Mouse (Mus musculus): Measurements from ENCODE around the gene Aqp7. TPM values are rescaled to one million over a fixed set of nuclear protein-coding genes. Genes with fewer than 3 reads are reported as not detected.

Aqp7 gene
- polyA plus RNA-seq, 1 experiment from 2014 or later = 0.10 TPM

DNA sequence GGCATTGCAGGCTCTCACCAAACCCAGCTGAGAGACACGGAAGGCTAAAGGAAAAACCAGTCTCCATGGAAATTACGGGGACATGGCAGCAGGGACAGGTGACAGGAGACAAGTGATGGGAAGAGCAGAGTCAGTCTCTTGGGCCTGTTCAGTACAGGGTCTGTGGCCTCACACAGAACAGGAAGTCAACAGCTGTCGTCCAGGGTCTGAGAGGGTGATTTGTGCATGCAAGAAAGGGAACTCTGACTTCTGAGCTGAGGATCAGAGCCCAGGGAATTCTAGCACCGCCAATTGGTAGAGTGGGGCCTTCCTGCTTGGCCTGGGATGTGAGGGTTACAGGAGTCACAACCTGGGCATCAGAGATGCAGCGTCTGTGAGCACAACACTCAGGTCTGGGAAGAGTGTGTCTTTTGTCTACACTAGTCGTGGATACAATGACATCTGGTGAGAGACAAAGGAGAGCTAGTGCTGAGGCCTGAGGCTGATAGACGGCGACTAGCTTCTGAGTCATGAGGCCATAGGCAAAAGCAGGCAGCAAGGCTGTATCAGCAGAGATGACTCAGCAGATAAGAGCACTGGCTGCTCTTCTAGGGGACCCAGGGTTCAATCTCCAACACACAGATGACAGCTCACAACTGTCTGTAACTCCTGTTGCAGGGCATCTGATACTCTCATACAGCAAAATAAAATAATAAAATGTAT, 21.7 kb downstream of the Aqp7 start:
- H3K36me3 ChIP-seq = peaks cover 60% of the 10 kb centered on the region
- H3K4me1 ChIP-seq = no peaks in the 10 kb centered on the region
- H3K4me3 ChIP-seq = no peak overlapping the region
- no peak for DNase-seq (ENCODE audit: low spot score)
- no peaks in the 10 kb centered on the region for H3K9me3 ChIP-seq (replicated peaks)
- WGBS = 77% methylated on average over 8 of the region's 8 CpGs
- no peaks in the 10 kb centered on the region for H3K27me3 ChIP-seq (ENCODE audit: low read depth, poor library complexity, severe bottlenecking)
- no peak overlapping the region for H3K27ac ChIP-seq (replicated peaks)

DNA sequence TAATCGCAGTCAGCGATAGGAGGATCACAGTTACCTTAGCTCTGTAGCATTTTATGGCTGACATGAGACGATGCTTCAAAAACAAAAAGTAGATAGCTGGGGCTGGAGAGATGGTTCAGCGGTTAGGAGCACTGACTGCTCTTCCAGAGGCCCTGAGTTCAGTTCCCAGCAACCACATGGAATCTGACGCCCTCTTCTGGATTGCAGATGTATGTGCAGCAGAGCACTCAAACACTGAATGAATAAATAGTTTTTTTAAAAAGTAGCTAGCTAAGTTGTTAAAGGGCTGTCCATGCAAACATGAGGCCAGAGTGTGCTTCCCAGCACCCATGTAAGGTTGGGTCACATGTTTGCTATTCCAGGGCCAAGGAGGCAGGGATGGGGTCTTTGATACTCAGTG, 26.8 kb downstream of the Aqp7 start:
- Histone ChIP-seq H3K9me3 (replicated peaks) (no peaks in the 10 kb centered on the region), H3K36me3 (peaks cover 79% of the 10 kb centered on the region)
- 92% methylated on average over 5 of the region's 5 CpGs for WGBS

DNA sequence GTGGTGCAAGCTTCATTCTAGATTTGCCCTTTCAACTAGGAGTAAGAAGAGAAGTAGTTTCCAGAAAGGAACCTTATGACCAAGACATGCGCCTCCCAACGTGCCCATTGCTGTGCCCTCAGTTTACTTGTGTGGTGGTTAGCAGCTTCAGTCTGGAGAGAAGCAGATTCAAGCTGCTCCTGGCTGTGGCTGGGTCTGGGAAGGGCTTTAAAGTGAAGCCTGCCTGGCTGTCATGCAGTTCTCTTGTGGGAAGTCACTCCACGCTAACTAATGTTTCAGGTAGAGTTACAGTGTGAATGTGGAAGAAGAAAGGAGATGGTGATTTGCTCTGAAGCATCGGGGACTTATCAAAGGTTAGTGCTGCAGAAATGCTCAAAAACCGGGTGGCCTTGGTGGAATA, 32.1 kb downstream of the Aqp7 start:
- Histone ChIP-seq H3K4me1 (no peaks in the 10 kb centered on the region), H3K27me3 (ENCODE audit: low read depth, poor library complexity, severe bottlenecking) (no peaks in the 10 kb centered on the region), H3K9me3 (replicated peaks) (no peaks in the 10 kb centered on the region; the same call in 1 of the 2 replicates), H3K36me3 (peaks cover 92% of the 10 kb centered on the region), H3K27ac (replicated peaks) (no peak overlapping the region), H3K4me3 (no peak overlapping the region)
- 92% methylated on average over 5 of the region's 5 CpGs for WGBS
- no peak for DNase-seq (ENCODE audit: low spot score)

More for the DNA sequence above, 26.8 kb downstream of the Aqp7 start:
- H3K4me3 ChIP-seq = no peak overlapping the region
- DNase-seq (ENCODE audit: low spot score) = no peak
- H3K27ac ChIP-seq (replicated peaks) = no peak overlapping the region
- H3K27me3 ChIP-seq (ENCODE audit: low read depth, poor library complexity, severe bottlenecking) = no peaks in the 10 kb centered on the region
- H3K4me1 ChIP-seq = no peaks in the 10 kb centered on the region

DNA sequence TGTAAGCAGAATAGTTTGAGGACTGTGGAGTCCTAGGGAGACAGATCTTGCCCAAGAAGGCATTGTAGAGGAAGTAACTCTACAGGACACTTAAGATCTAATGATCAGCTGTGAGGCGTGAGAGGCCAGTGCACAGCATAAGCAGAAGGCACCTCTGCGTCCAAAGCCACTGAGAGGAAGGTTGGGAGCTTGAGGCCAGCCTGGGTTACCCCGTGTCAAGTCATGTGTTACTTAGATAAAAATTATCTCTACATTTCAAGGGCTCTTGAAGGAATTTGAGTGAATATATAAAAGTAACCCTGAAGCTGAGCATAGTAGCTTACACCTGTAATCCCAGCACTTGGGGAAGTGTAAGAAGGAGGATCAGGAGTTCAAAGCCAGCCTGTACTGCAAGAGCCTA, 34.6 kb downstream of the Aqp7 start:
- DNase-seq (ENCODE audit: low spot score) = no peak
- Histone ChIP-seq H3K27ac (replicated peaks) (no peak overlapping the region), H3K9me3 (replicated peaks) (no peaks in the 10 kb centered on the region; the same call in 1 of the 2 replicates), H3K4me1 (no peaks in the 10 kb centered on the region), H3K36me3 (peaks cover 97% of the 10 kb centered on the region), H3K4me3 (no peak overlapping the region), H3K27me3 (ENCODE audit: low read depth, poor library complexity, severe bottlenecking) (no peaks in the 10 kb centered on the region)
- 95% methylated on average over 3 of the region's 3 CpGs for WGBS

DNA sequence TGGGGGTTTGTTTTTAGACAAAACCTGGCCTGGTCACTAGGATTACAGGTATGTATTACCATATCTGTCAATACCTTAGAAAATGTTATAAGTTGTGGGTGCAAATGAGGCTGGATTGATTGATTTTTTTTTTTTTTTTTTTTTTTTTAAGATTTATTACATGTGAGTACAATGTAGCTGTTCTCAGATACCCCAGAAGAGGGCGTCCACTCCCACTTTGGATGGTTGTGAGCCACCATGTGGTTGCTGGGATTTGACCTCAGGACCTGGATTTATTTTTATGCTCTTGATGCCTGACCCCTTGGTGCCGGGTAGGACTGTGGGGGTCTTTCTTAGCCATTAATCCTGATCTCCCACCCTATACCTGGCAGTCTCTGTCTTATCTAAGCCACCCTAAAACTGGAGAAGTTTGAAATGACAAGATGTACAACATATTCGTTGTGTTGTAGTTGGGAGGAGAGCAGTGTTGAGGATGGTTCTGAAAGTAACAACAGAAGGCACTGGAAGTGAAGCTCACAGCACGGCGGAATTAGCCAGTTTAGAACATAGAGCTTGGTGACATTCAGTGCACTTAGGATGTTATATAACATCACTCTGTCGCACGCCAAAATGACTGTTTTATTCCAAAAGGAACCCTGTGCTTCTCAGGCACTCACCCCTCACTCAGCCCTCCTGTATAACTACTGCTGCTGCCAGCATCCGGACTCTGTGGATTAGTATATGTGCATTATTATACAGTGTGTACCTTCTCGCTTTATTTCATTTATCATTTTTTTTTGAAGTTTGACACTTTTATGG, 46.9 kb downstream of the Aqp7 start:
- no peaks in the 10 kb centered on the region for H3K4me1 ChIP-seq
- no peaks in the 10 kb centered on the region for H3K9me3 ChIP-seq (replicated peaks)
- WGBS = 90% methylated on average over 9 of the region's 9 CpGs
- no peak overlapping the region for H3K4me3 ChIP-seq
- peaks cover 100% of the 10 kb centered on the region for H3K36me3 ChIP-seq
- H3K27ac ChIP-seq (replicated peaks) = no peak overlapping the region
- no peak for DNase-seq (ENCODE audit: low spot score)
- no peaks in the 10 kb centered on the region for H3K27me3 ChIP-seq (ENCODE audit: low read depth, poor library complexity, severe bottlenecking)

DNA sequence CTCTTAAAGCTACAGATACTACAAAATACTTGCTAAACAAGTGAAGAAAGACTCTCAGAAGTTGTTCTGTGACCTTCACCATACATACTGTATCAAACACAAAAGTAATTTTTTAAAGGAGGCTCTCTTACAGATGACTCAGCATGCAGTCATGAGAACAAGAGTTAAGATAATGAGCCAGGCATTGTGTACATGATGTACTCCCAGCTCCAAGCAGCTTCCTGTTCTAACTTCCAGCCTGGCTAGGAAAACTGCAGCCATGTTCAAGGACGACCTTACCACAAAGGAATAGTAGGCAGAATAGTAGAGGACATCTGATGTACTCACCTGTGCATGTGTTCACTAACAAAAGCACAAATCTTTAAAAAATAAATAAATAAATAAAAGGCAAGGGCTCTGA, 47.7 kb downstream of the Aqp7 start:
- Histone ChIP-seq H3K9me3 (replicated peaks) (no peaks in the 10 kb centered on the region), H3K36me3 (peaks cover 100% of the 10 kb centered on the region), H3K4me3 (no peak overlapping the region), H3K4me1 (no peaks in the 10 kb centered on the region), H3K27ac (replicated peaks) (no peak overlapping the region), H3K27me3 (ENCODE audit: low read depth, poor library complexity, severe bottlenecking) (no peaks in the 10 kb centered on the region)
- DNase-seq (ENCODE audit: low spot score) = no peak
- 87% methylated on average over 1 of the region's 1 CpGs for WGBS

DNA sequence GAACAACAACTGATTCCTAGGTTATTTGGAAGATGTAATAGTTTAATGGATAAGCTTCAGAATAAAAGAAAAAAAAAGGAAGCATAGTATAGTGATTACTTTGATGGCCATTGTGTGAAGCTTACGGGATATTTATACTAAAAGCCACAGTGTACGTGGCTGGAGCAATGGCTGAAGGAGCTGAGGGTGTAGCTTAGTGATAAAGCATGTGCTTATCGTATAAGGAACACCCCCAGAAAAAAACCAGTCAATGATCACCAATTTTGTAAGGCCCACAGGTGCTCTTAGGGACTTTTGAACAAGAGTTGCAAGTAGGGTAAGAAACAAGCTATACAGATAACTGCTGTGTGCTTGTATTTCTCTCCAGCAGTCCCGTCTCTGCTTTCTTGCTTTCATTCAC, 50.0 kb downstream of the Aqp7 start:
- Histone ChIP-seq H3K9me3 (replicated peaks) (no peaks in the 10 kb centered on the region), H3K27ac (replicated peaks) (no peak overlapping the region), H3K4me1 (no peaks in the 10 kb centered on the region), H3K4me3 (no peak overlapping the region), H3K36me3 (peaks cover 100% of the 10 kb centered on the region), H3K27me3 (ENCODE audit: low read depth, poor library complexity, severe bottlenecking) (no peaks in the 10 kb centered on the region)
- DNase-seq (ENCODE audit: low spot score) = no peak
- 91% methylated on average over 4 of the region's 4 CpGs for WGBS

DNA sequence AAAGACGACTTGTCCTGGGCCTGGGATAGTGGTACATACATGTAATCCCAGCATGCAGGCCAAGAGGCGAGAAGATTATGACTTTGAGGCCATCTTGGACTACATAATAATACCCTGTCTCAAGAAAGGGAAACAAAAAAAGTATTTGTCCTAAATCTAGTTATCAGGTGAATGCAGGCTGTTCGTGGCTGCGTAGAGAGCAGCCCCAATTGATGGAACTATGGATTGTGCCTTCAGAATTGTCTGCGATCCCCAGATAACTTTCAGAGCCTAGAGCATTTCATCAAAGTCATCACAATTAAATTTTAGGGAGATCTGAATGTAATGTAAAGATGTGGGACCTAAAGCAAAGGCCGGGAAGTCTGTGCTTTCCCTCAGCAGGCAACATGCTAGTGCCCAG, 51.6 kb downstream of the Aqp7 start:
- no peaks in the 10 kb centered on the region for H3K4me1 ChIP-seq
- no peak overlapping the region for H3K4me3 ChIP-seq
- WGBS = 94% methylated on average over 6 of the region's 6 CpGs
- H3K9me3 ChIP-seq (replicated peaks) = no peaks in the 10 kb centered on the region
- no peak for DNase-seq (ENCODE audit: low spot score)
- H3K27me3 ChIP-seq (ENCODE audit: low read depth, poor library complexity, severe bottlenecking) = no peaks in the 10 kb centered on the region
- H3K27ac ChIP-seq (replicated peaks) = no peak overlapping the region
- peaks cover 100% of the 10 kb centered on the region for H3K36me3 ChIP-seq

DNA sequence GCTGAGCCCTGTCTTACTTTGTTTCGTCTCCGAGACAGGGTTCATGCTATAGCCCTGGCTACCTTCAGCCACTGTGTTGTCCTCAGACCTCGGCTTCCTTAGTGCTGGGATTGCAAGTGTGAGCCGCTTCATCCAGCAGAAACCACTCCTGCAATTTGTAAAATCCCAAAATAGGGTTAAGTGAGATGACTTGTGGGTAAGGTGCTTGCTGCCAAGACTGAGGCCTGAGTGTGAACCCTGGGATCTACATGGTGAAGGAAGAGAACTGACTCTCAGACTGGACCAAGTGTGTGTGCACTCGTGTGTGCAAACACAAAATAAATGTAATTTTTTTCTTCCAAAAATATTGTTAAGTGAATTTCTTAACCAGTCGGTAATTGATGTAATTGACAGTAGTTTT, 58.3 kb downstream of the Aqp7 start:
- H3K27ac ChIP-seq (replicated peaks) = no peak overlapping the region
- H3K36me3 ChIP-seq = peaks cover 100% of the 10 kb centered on the region
- no peak overlapping the region for H3K4me3 ChIP-seq
- no peaks in the 10 kb centered on the region for H3K4me1 ChIP-seq
- DNase-seq (ENCODE audit: low spot score) = no peak
- H3K9me3 ChIP-seq (replicated peaks) = no peaks in the 10 kb centered on the region
- 89% methylated on average over 6 of the region's 6 CpGs for WGBS
- H3K27me3 ChIP-seq (ENCODE audit: low read depth, poor library complexity, severe bottlenecking) = no peaks in the 10 kb centered on the region

DNA sequence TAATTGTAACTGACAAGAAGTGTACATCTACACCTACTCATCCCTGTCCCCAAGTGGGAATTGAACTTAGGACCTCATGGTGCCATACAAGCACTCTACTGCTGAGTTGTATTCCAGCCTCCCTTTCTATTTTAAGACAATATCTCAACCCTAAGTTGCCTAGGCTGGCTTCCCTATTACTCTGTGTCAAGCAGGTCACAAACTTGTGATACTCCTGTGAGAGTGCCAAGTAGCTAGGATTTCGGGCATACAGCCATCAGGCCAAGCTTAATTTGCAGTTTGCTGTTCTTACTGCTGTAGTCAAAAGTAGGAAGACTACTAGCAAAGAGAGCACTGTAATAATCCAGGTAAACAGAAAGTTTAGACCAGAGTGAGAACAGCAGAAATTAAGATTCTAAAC, 64.3 kb downstream of the Aqp7 start:
- 84% methylated on average over 1 of the region's 1 CpGs for WGBS
- Histone ChIP-seq H3K4me3 (no peak overlapping the region), H3K4me1 (no peaks in the 10 kb centered on the region), H3K27ac (replicated peaks) (no peak overlapping the region), H3K9me3 (replicated peaks) (no peaks in the 10 kb centered on the region), H3K36me3 (peaks cover 98% of the 10 kb centered on the region), H3K27me3 (ENCODE audit: low read depth, poor library complexity, severe bottlenecking) (no peaks in the 10 kb centered on the region)
- DNase-seq (ENCODE audit: low spot score) = no peak

Small RNAs within 50 kb of the gene (microRNA-seq; reads per million reads assigned to microRNA genes)
- gene Mir3094 = 4.8 reads per million, percentile 11 among the genes with 10 or more reads in this experiment

Other genes with a start within 250 kb of the Aqp7 start
- gene B4galt1, start 194.1 kb downstream of the Aqp7 start, polyA plus RNA-seq (2016; fragmentation: Nextera tagmentation; extraction: Ambion mirVana) = 18.3 and 18.4 TPM in 2 replicates
- not detected in 2 replicates for gene Spink4, start 128.1 kb downstream of the Aqp7 start, polyA plus RNA-seq (2016; fragmentation: Nextera tagmentation; extraction: Ambion mirVana)
- gene Bag1, start 99.8 kb downstream of the Aqp7 start, polyA plus RNA-seq (2016; fragmentation: Nextera tagmentation; extraction: Ambion mirVana) = 189 and 193 TPM in 2 replicates
- 99.4 and 118 TPM in 2 replicates for gene Chmp5, start 99.7 kb downstream of the Aqp7 start, polyA plus RNA-seq (2016; fragmentation: Nextera tagmentation; extraction: Ambion mirVana)
- gene Nfx1, start 77.2 kb downstream of the Aqp7 start, polyA plus RNA-seq (2016; fragmentation: Nextera tagmentation; extraction: Ambion mirVana) = 94.8 and 98.4 TPM in 2 replicates
- gene Aqp3, start 50.0 kb upstream of the Aqp7 start, polyA plus RNA-seq (2016; fragmentation: Nextera tagmentation; extraction: Ambion mirVana) = 2.5 and 5.0 TPM in 2 replicates
- gene Nol6, start 76.3 kb upstream of the Aqp7 start, polyA plus RNA-seq (2016; fragmentation: Nextera tagmentation; extraction: Ambion mirVana) = 28.8 and 31.6 TPM in 2 replicates
- gene Ube2r2, start 87.6 kb upstream of the Aqp7 start, polyA plus RNA-seq (2016; fragmentation: Nextera tagmentation; extraction: Ambion mirVana) = 81.8 and 92.9 TPM in 2 replicates
- gene Ubap2, start 227.0 kb upstream of the Aqp7 start, polyA plus RNA-seq (2016; fragmentation: Nextera tagmentation; extraction: Ambion mirVana) = 77.0 and 86.5 TPM in 2 replicates

Data from midbrain, embryonic 10.5 days (tissue).